Comparison of ENCODE assay signal across 9 mouse cellular contexts in genomic region chr17:56123681-56124340, GRCm38 (mm10). TPM values are rescaled to one million over a fixed set of nuclear protein-coding genes. Genes with fewer than 3 reads are reported as not detected.
DNase-seq lines count a peak whose midpoint lies in the region; ATAC-seq and TF ChIP-seq lines count a peak whose summit lies in the region.
"Had no signal": no experiment of that assay in that cellular context is flagged by ENCODE, and none has a peak within 500 bp of the region (broad histone marks: within the 10 kb centered on the region; RNA-seq: fewer than 3 reads in every experiment).

No protein-coding gene starts in this region.

- no peak for ATAC-seq in hindbrain, embryonic 15.5 days (ENCODE audit: low FRiP score, low read depth)
- ATAC-seq in midbrain, embryonic 14.5 days (ENCODE audit: low FRiP score, low TSS enrichment), result 0 out of 2 replicates have a peak, but pooled peaks have one; percentile 28

- intact Hi-C loops in heart, adult 2 months (cut with DNase I), result no loop called here

- TF ChIP-seq POLR2A in heart, adult 2 months (IDR thresholded peaks at IDR 0.05; ENCODE audit: insufficient read depth, low read depth, low read length), result no peak

- no peak for TF ChIP-seq EP300 in heart, adult 2 months (IDR thresholded peaks at IDR 0.05; ENCODE audit: insufficient read depth, low read depth, low read length)

- no peak for DNase-seq in heart, adult 2 months
- DNase-seq in heart, adult 9 months (ENCODE audit: low spot score in 2 of 2), result no peak
- no peak for DNase-seq in embryonic facial prominence, embryonic 10.5 days (ENCODE audit: low spot score)
- DNase-seq in midbrain, embryonic 14.5 days, result no peak
- DNase-seq in layer of hippocampus, postnatal 36 days, result no peak
- no peak for DNase-seq in adrenal gland, adult (ENCODE audit: inconsistent age in 2 of 2, low spot score in 1 of 2)
- DNase-seq in kidney, adult 9 months, result no peak
- DNase-seq: lung, adult 18-20 months had no signal

- no peaks in the 10 kb centered on the region for H3K79me2 ChIP-seq in heart, adult 2 months (replicated peaks; ENCODE audit: control insufficient read depth, insufficient read depth, low read length)

- no peaks in the 10 kb centered on the region for H3K36me3 ChIP-seq in heart, adult 2 months (ENCODE audit: control insufficient read depth, insufficient read depth, low read length)
- H3K36me3 ChIP-seq in embryonic facial prominence, embryonic 10.5 days (replicated peaks), result no peaks in the 10 kb centered on the region
- peaks cover 49% of the 10 kb centered on the region for H3K36me3 ChIP-seq in hindbrain, embryonic 15.5 days
- H3K36me3 ChIP-seq in midbrain, embryonic 14.5 days (ENCODE audit: control insufficient read depth, insufficient read depth, low read length), result peaks cover 47% of the 10 kb centered on the region

- no peaks in the 10 kb centered on the region for H3K27me3 ChIP-seq in heart, adult 2 months (ENCODE audit: control insufficient read depth, insufficient read depth, low read length)
- H3K27me3 ChIP-seq in embryonic facial prominence, embryonic 10.5 days (replicated peaks; ENCODE audit: low read depth, poor library complexity, severe bottlenecking), result peaks cover 79% of the 10 kb centered on the region
- H3K27me3 ChIP-seq in hindbrain, embryonic 15.5 days, result peaks cover 57% of the 10 kb centered on the region
- H3K27me3 ChIP-seq in midbrain, embryonic 14.5 days (ENCODE audit: control insufficient read depth, insufficient read depth, low read length), result peaks cover 42% of the 10 kb centered on the region

- H3K4me1 ChIP-seq in heart, adult 2 months (ENCODE audit: control insufficient read depth, insufficient read depth, low read length), result peaks cover 1% of the 10 kb centered on the region
- H3K4me1 ChIP-seq in embryonic facial prominence, embryonic 10.5 days, result peaks cover 25% of the 10 kb centered on the region
- peaks cover 12% of the 10 kb centered on the region; the same call in 1 of the 2 replicates for H3K4me1 ChIP-seq in hindbrain, embryonic 15.5 days (replicated peaks)
- no peaks in the 10 kb centered on the region for H3K4me1 ChIP-seq in midbrain, embryonic 14.5 days (ENCODE audit: control insufficient read depth, insufficient read depth, low read length)

- peaks cover 16% of the 10 kb centered on the region for H3K9me3 ChIP-seq in embryonic facial prominence, embryonic 10.5 days
- H3K9me3 ChIP-seq in hindbrain, embryonic 15.5 days, result peaks cover 10% of the 10 kb centered on the region; the same call in 1 of the 2 replicates
- peaks cover 12% of the 10 kb centered on the region for H3K9me3 ChIP-seq in midbrain, embryonic 14.5 days (ENCODE audit: control insufficient read depth, low read length)

- H3K27ac ChIP-seq in heart, adult 2 months, result peak overlapping the region; percentile 81
- peak overlapping the region; percentile 76; the same call in 1 of the 2 replicates for H3K27ac ChIP-seq in embryonic facial prominence, embryonic 10.5 days (replicated peaks)
- H3K27ac ChIP-seq in hindbrain, embryonic 15.5 days (replicated peaks), result no peak overlapping the region
- H3K27ac ChIP-seq in midbrain, embryonic 14.5 days (replicated peaks; ENCODE audit: low read depth, low read length), result no peak overlapping the region

- H3K9ac ChIP-seq in heart, adult 2 months (ENCODE audit: low read depth, low read length), result peak overlapping the region; percentile 84
- no peak overlapping the region for H3K9ac ChIP-seq in hindbrain, embryonic 15.5 days
- H3K9ac ChIP-seq in midbrain, embryonic 14.5 days (replicated peaks; ENCODE audit: low read length), result no peak overlapping the region

- WGBS in heart, adult 2 months, result 54% methylated on average over 59 of the region's 59 CpGs
- WGBS in embryonic facial prominence, embryonic 10.5 days, result 43% methylated on average over 59 of the region's 59 CpGs
- WGBS in hindbrain, embryonic 15.5 days, result 46% methylated on average over 59 of the region's 59 CpGs
- WGBS in midbrain, embryonic 14.5 days, result 47% methylated on average over 59 of the region's 59 CpGs

- TF ChIP-seq CTCF in heart, adult 2 months (IDR thresholded peaks at IDR 0.05), result no peak

- H3K4me3 ChIP-seq in heart, adult 2 months, result peak overlapping the region; percentile 30
- H3K4me3 ChIP-seq in embryonic facial prominence, embryonic 10.5 days, result peak overlapping the region; percentile 57
- H3K4me3 ChIP-seq in hindbrain, embryonic 15.5 days, result no peak overlapping the region
- H3K4me3 ChIP-seq in midbrain, embryonic 14.5 days (replicated peaks; ENCODE audit: low read depth, low read length), result 0 out of 2 replicates have a peak overlapping the region, but pooled peaks have one; percentile 1

- peak overlapping the region; percentile 46 for H3K4me2 ChIP-seq in hindbrain, embryonic 15.5 days
- peak overlapping the region; percentile 38 for H3K4me2 ChIP-seq in midbrain, embryonic 14.5 days (ENCODE audit: low read length)

RNA-seq across cellular contexts. Expression of gene Lrg1, which starts 2.0 kb away (rescaled TPM):
- 10 to 100 TPM; 57.0 to 74.6 TPM for total RNA-seq in heart, adult 2 months (2021)
- 38.2 and 77.7 TPM in 2 replicates for polyA plus RNA-seq in heart, adult 2 months (2012; rRNA removed)
- polyA plus RNA-seq in embryonic facial prominence, embryonic 10.5 days (2016; fragmentation: Nextera tagmentation; extraction: Ambion mirVana), result 0.10 TPM in 1 of 2 replicates, not detected in the other
- 0.33 and 0.62 TPM in 2 replicates for polyA plus RNA-seq in hindbrain, embryonic 15.5 days (2015; fragmentation: Nextera tagmentation; extraction: Ambion mirVana)
- polyA plus RNA-seq in midbrain, embryonic 14.5 days (2014; fragmentation: Nextera tagmentation; extraction: Ambion mirVana), result 0.15 and 0.34 TPM in 2 replicates
- 1 to 10 TPM in 1 of 2 experiments, under 1 TPM in 1; 0.40 to 1.7 TPM for total RNA-seq in layer of hippocampus, postnatal 36 days (2021)

RNA-seq across cellular contexts. Expression of gene Plin5, which starts 6.4 kb away (rescaled TPM):
- 100 to 1,000 TPM; 159 to 160 TPM for total RNA-seq in heart, adult 2 months (2021)
- 112 and 170 TPM in 2 replicates for polyA plus RNA-seq in heart, adult 2 months (2012; rRNA removed)
- polyA plus RNA-seq in embryonic facial prominence, embryonic 10.5 days (2016; fragmentation: Nextera tagmentation; extraction: Ambion mirVana), result 0.47 and 0.48 TPM in 2 replicates
- polyA plus RNA-seq in hindbrain, embryonic 15.5 days (2015; fragmentation: Nextera tagmentation; extraction: Ambion mirVana), result 1.7 and 2.5 TPM in 2 replicates
- 0.55 and 1.0 TPM in 2 replicates for polyA plus RNA-seq in midbrain, embryonic 14.5 days (2014; fragmentation: Nextera tagmentation; extraction: Ambion mirVana)
- total RNA-seq in layer of hippocampus, postnatal 36 days (2021), result under 1 TPM; 0.40 to 0.63 TPM

RNA-seq across cellular contexts. Expression of gene Plin4, which starts 14.2 kb away (rescaled TPM):
- total RNA-seq in heart, adult 2 months (2021), result 100 to 1,000 TPM; 151 to 170 TPM
- 114 and 167 TPM in 2 replicates for polyA plus RNA-seq in heart, adult 2 months (2012; rRNA removed)
- 0.05 TPM in 2 replicates for polyA plus RNA-seq in embryonic facial prominence, embryonic 10.5 days (2016; fragmentation: Nextera tagmentation; extraction: Ambion mirVana)
- polyA plus RNA-seq in hindbrain, embryonic 15.5 days (2015; fragmentation: Nextera tagmentation; extraction: Ambion mirVana), result 0.08 and 0.21 TPM in 2 replicates
- polyA plus RNA-seq in midbrain, embryonic 14.5 days (2014; fragmentation: Nextera tagmentation; extraction: Ambion mirVana), result 0.13 TPM in 2 replicates
- total RNA-seq in layer of hippocampus, postnatal 36 days (2021), result 1 to 10 TPM; 1.4 to 6.8 TPM

RNA-seq across cellular contexts. Expression of gene Sema6b, which starts 16.3 kb away (rescaled TPM):
- 10 to 100 TPM in 1 of 2 experiments, 1 to 10 TPM in 1; 8.9 to 12.6 TPM for total RNA-seq in heart, adult 2 months (2021)
- polyA plus RNA-seq in heart, adult 2 months (2012; rRNA removed), result 5.3 and 8.6 TPM in 2 replicates
- polyA plus RNA-seq in embryonic facial prominence, embryonic 10.5 days (2016; fragmentation: Nextera tagmentation; extraction: Ambion mirVana), result 1.0 and 1.1 TPM in 2 replicates
- polyA plus RNA-seq in hindbrain, embryonic 15.5 days (2015; fragmentation: Nextera tagmentation; extraction: Ambion mirVana), result 17.4 and 19.2 TPM in 2 replicates
- 16.4 and 18.2 TPM in 2 replicates for polyA plus RNA-seq in midbrain, embryonic 14.5 days (2014; fragmentation: Nextera tagmentation; extraction: Ambion mirVana)
- 100 to 1,000 TPM; 129 to 138 TPM for total RNA-seq in layer of hippocampus, postnatal 36 days (2021)

RNA-seq across cellular contexts. Expression of gene Tnfaip8l1, which starts 38.5 kb away (rescaled TPM):
- 1 to 10 TPM; 1.1 to 1.7 TPM for total RNA-seq in heart, adult 2 months (2021)
- polyA plus RNA-seq in heart, adult 2 months (2012; rRNA removed), result 3.6 and 4.5 TPM in 2 replicates
- polyA plus RNA-seq in embryonic facial prominence, embryonic 10.5 days (2016; fragmentation: Nextera tagmentation; extraction: Ambion mirVana), result 10.3 and 11.7 TPM in 2 replicates
- polyA plus RNA-seq in hindbrain, embryonic 15.5 days (2015; fragmentation: Nextera tagmentation; extraction: Ambion mirVana), result 9.5 and 10.7 TPM in 2 replicates
- 8.5 and 10.5 TPM in 2 replicates for polyA plus RNA-seq in midbrain, embryonic 14.5 days (2014; fragmentation: Nextera tagmentation; extraction: Ambion mirVana)
- 1 to 10 TPM; 5.3 to 7.3 TPM for total RNA-seq in layer of hippocampus, postnatal 36 days (2021)

Comparison
In these comparisons a context has a peak if more than half of its experiments do, and no peak if none do; other contexts are left out.
1. H3K27ac ChIP-seq: peak in heart, adult 2 months (single experiment) and embryonic facial prominence, embryonic 10.5 days (single experiment); none in hindbrain, embryonic 15.5 days (single experiment) and midbrain, embryonic 14.5 days (single experiment).
2. RNA of gene Lrg1, which starts 2.0 kb away (polyA plus RNA-seq): 38.2 to 77.7 TPM in heart, adult 2 months; 0.33 to 0.62 TPM in hindbrain, embryonic 15.5 days, 0.15 to 0.34 TPM in midbrain, embryonic 14.5 days and 0.10 TPM in embryonic facial prominence, embryonic 10.5 days; every median in the first group is over 10 times any median in the second.
3. RNA of gene Plin5, which starts 6.4 kb away (polyA plus RNA-seq): 112 to 170 TPM in heart, adult 2 months; 1.7 to 2.5 TPM in hindbrain, embryonic 15.5 days, 0.55 to 1.0 TPM in midbrain, embryonic 14.5 days and 0.47 to 0.48 TPM in embryonic facial prominence, embryonic 10.5 days; every median in the first group is over 10 times any median in the second.
4. RNA of gene Plin4, which starts 14.2 kb away (polyA plus RNA-seq): 114 to 167 TPM in heart, adult 2 months; 0.13 TPM in midbrain, embryonic 14.5 days, 0.08 to 0.21 TPM in hindbrain, embryonic 15.5 days and 0.05 TPM in embryonic facial prominence, embryonic 10.5 days; every median in the first group is over 10 times any median in the second.